Mouse (Mus musculus): ENCODE measurements around the gene Nedd8.
A peak's percentile ranks its signal among the peaks of the same experiment; 100 is the strongest.

Gene Nedd8

GRCm38 (mm10) chr14:55671833-55672740 is at the start of gene Nedd8, which contains the start of gene Gmpr2:
Gene Nedd8, minus strand, starts transcription at chr14:55672124.
Gene Gmpr2, plus strand, starts transcription at chr14:55671941.
- peak; percentile 93 for DNase-seq

- DNase-seq = peak; percentile 24
Observed at GRCm38 (mm10) chr14:55721076-55721475, 49.2 kb upstream of the Nedd8 start.

GRCm38 (mm10) chr14:55720666-55721065 is 48.7 kb upstream of the Nedd8 start:
- peak; percentile 34 for DNase-seq

GRCm38 (mm10) chr14:55719737-55720136 is 47.8 kb upstream of the Nedd8 start:
- no peak for DNase-seq

GRCm38 (mm10) chr14:55716884-55717283 is 45.0 kb upstream of the Nedd8 start:
- DNase-seq = no peak

GRCm38 (mm10) chr14:55716271-55716670 is 44.3 kb upstream of the Nedd8 start:
- DNase-seq = no peak

- no peak for DNase-seq
Observed at GRCm38 (mm10) chr14:55714893-55715292, 43.0 kb upstream of the Nedd8 start.

GRCm38 (mm10) chr14:55713729-55714122 is 41.8 kb upstream of the Nedd8 start, which contains the start of gene Tgm1:
Gene Tgm1, minus strand, starts transcription at chr14:55713926.
- DNase-seq = no peak

- DNase-seq = no peak
Observed at GRCm38 (mm10) chr14:55713007-55713728, 41.2 kb upstream of the Nedd8 start.

- no peak for DNase-seq
Observed at GRCm38 (mm10) chr14:55711786-55712185, 39.9 kb upstream of the Nedd8 start.

GRCm38 (mm10) chr14:55709509-55709908 is 37.6 kb upstream of the Nedd8 start:
- no peak for DNase-seq

GRCm38 (mm10) chr14:55707397-55707796 is 35.5 kb upstream of the Nedd8 start:
- DNase-seq = no peak

- no peak for DNase-seq
Observed at GRCm38 (mm10) chr14:55706051-55706600, 34.2 kb upstream of the Nedd8 start.

GRCm38 (mm10) chr14:55702761-55703160 is 30.8 kb upstream of the Nedd8 start:
- no peak for DNase-seq

GRCm38 (mm10) chr14:55701131-55701530 is 29.2 kb upstream of the Nedd8 start:
- DNase-seq = no peak

- DNase-seq = no peak
Observed at GRCm38 (mm10) chr14:55697226-55697625, 25.3 kb upstream of the Nedd8 start.

- DNase-seq = no peak
Observed at GRCm38 (mm10) chr14:55689433-55689832, 17.5 kb upstream of the Nedd8 start.

- DNase-seq = no peak
Observed at GRCm38 (mm10) chr14:55682118-55682493, 10.2 kb upstream of the Nedd8 start.

- DNase-seq = peak; percentile 98
Observed at GRCm38 (mm10) chr14:55681160-55682117, 9.5 kb upstream of the Nedd8 start, which contains the start of gene Tinf2. Gene Tinf2, minus strand, starts transcription at chr14:55681820.

- DNase-seq = no peak
Observed at GRCm38 (mm10) chr14:55677615-55678014, 5.7 kb upstream of the Nedd8 start.

- DNase-seq = no peak
Observed at GRCm38 (mm10) chr14:55672741-55673060, 777 bp upstream of the Nedd8 start.

GRCm38 (mm10) chr14:55671486-55671832 is 465 bp downstream of the Nedd8 start:
- no peak for DNase-seq

GRCm38 (mm10) chr14:55660636-55661035 is 11.3 kb downstream of the Nedd8 start:
- no peak for DNase-seq
